Mouse (Mus musculus) limb, embryonic 11.5 days (tissue): ENCODE measurements at regions not wholly inside any gene's neighbourhood (a gene's known extent, or its start where the extent isn't known, plus 50 kb on each side); places are given as distances from the start of the nearest gene placed in this dataset.
A peak's percentile ranks its signal among the peaks of the same experiment; 100 is the strongest.

Experiments used
- ATAC-seq: fragments of 200-750 bp; cut with Nextera tagmentation; 2 replicates; pipeline ENCODE4 v1.8.0; 2017; ENCODE audit warnings: low read depth; ENCODE audit not compliant: insufficient number of reproducible peaks, low FRiP score, low TSS enrichment
- DNase-seq: peaks from one replicate; pipeline ENCODE4 v3.0.0-alpha.2; 2015; ENCODE audit warnings: low spot score
- H3K27ac ChIP-seq: fragments of 300-500 bp; sonication (generic); replicated peaks from 2 replicates; pipeline ENCODE4 v1.5.1; 2014; ENCODE audit warnings: low read depth, mild to moderate bottlenecking, low read length
- H3K27me3 ChIP-seq: fragments of 300-500 bp; sonication (generic); 2 replicates; pipeline ENCODE4 v1.6.1; 2014; ENCODE audit warnings: mild to moderate bottlenecking, low read length, mixed read lengths; ENCODE audit not compliant: control insufficient read depth, insufficient read depth
- H3K36me3 ChIP-seq: fragments of 300-500 bp; sonication (generic); 2 replicates; pipeline ENCODE4 v1.6.1; 2014; ENCODE audit warnings: mild to moderate bottlenecking, low read length, moderate library complexity, mixed read lengths; ENCODE audit not compliant: control insufficient read depth, insufficient read depth
- H3K4me1 ChIP-seq: fragments of 300-500 bp; sonication (generic); 2 replicates; pipeline ENCODE4 v1.6.1; 2014; ENCODE audit warnings: low read length, mixed read lengths; ENCODE audit not compliant: control insufficient read depth, insufficient read depth
- H3K4me2 ChIP-seq: fragments of 300-500 bp; sonication (generic); 2 replicates; pipeline ENCODE4 v1.6.1; 2014; ENCODE audit warnings: low read depth, mild to moderate bottlenecking, moderate library complexity; ENCODE audit not compliant: severe bottlenecking
- H3K4me3 ChIP-seq: fragments of 300-500 bp; sonication (generic); 2 replicates; pipeline ENCODE4 v1.5.1; 2014; ENCODE audit warnings: low read depth, low read length
- H3K9ac ChIP-seq: fragments of 300-500 bp; sonication (generic); 2 replicates; pipeline ENCODE4 v1.6.1; 2014; ENCODE audit warnings: mild to moderate bottlenecking, low read length
- H3K9me3 ChIP-seq: fragments of 300-500 bp; sonication (generic); 2 replicates; pipeline ENCODE4 v1.6.1; 2016; ENCODE audit warnings: low read length; ENCODE audit not compliant: control insufficient read depth
- WGBS: fragments of 180-500 bp; shearing (Covaris S2); extraction: QIAGEN DNeasy Blood & Tissue Kit; methylation state at CpG from one replicate; pipeline ENCODE4 v1.1.7; 2014; 5-methylcytosine and 5-hydroxymethylcytosine counted together

- Histone ChIP-seq H3K27ac (no peak overlapping the region), H3K27me3 (no peaks in the 10 kb centered on the region), H3K4me2 (no peak overlapping the region), H3K4me1 (peaks cover 19% of the 10 kb centered on the region), H3K9ac (no peak overlapping the region), H3K36me3 (no peaks in the 10 kb centered on the region), H3K9me3 (no peaks in the 10 kb centered on the region), H3K4me3 (no peak overlapping the region)
- no peak for DNase-seq
- WGBS: 77% methylated on average over 7 of the region's 7 CpGs
- ATAC-seq: no peak
Observed at GRCm38 (mm10) chr13:37479182-37479691, 134.2 kb downstream of the Ly86 start.

GRCm38 (mm10) chr13:37481514-37481913 lies 136.5 kb downstream of the Ly86 start:
- no peaks in the 10 kb centered on the region for H3K9me3 ChIP-seq
- H3K4me2 ChIP-seq: no peak overlapping the region
- H3K4me3 ChIP-seq: no peak overlapping the region
- no peak overlapping the region for H3K27ac ChIP-seq
- H3K9ac ChIP-seq: no peak overlapping the region
- H3K36me3 ChIP-seq: no peaks in the 10 kb centered on the region
- H3K27me3 ChIP-seq: no peaks in the 10 kb centered on the region
- ATAC-seq: no peak
- 61% methylated on average over 4 of the region's 5 CpGs for WGBS
- DNase-seq: no peak
- peaks cover 19% of the 10 kb centered on the region for H3K4me1 ChIP-seq

- H3K36me3 ChIP-seq: no peaks in the 10 kb centered on the region
- H3K9me3 ChIP-seq: no peaks in the 10 kb centered on the region
- WGBS: 62% methylated on average over 2 of the region's 2 CpGs
- no peaks in the 10 kb centered on the region for H3K27me3 ChIP-seq
- DNase-seq (no peak), ATAC-seq (no peak)
- no peak overlapping the region for H3K27ac ChIP-seq
- H3K4me1 ChIP-seq: peaks cover 18% of the 10 kb centered on the region
- H3K4me2 ChIP-seq: no peak overlapping the region
- H3K9ac ChIP-seq: no peak overlapping the region
- no peak overlapping the region for H3K4me3 ChIP-seq
Observed at GRCm38 (mm10) chr13:37482038-37482437, 137.0 kb downstream of the Ly86 start.

- Histone ChIP-seq H3K36me3 (no peaks in the 10 kb centered on the region), H3K9me3 (no peaks in the 10 kb centered on the region), H3K4me2 (no peak overlapping the region), H3K4me1 (peaks cover 12% of the 10 kb centered on the region), H3K27me3 (no peaks in the 10 kb centered on the region), H3K9ac (no peak overlapping the region), H3K27ac (peak overlapping the region; percentile 68; the same call in 1 of the 2 replicates), H3K4me3 (no peak overlapping the region)
- peak; percentile 70; the same call in 1 of the 2 replicates for ATAC-seq
- peak; percentile 73 for DNase-seq
- WGBS: 14% methylated on average over 10 of the region's 10 CpGs
Observed at GRCm38 (mm10) chr13:37482589-37482988, 137.6 kb downstream of the Ly86 start.

- Histone ChIP-seq H3K27ac (peak overlapping the region; percentile 68; the same call in 1 of the 2 replicates), H3K4me2 (peak overlapping the region; percentile 27), H3K9ac (peak overlapping the region; percentile 58), H3K36me3 (no peaks in the 10 kb centered on the region), H3K27me3 (no peaks in the 10 kb centered on the region), H3K9me3 (no peaks in the 10 kb centered on the region), H3K4me3 (no peak overlapping the region), H3K4me1 (peaks cover 12% of the 10 kb centered on the region)
- 16% methylated on average over 19 of the region's 19 CpGs for WGBS
- ATAC-seq (peak; percentile 59), DNase-seq (peak; percentile 72)
Observed at GRCm38 (mm10) chr13:37483010-37483855, 138.2 kb downstream of the Ly86 start.

GRCm38 (mm10) chr13:37484631-37485030 lies 139.6 kb downstream of the Ly86 start:
- H3K4me2 ChIP-seq: no peak overlapping the region
- DNase-seq (no peak), ATAC-seq (no peak)
- peaks cover 12% of the 10 kb centered on the region for H3K4me1 ChIP-seq
- H3K9ac ChIP-seq: no peak overlapping the region
- 81% methylated on average over 4 of the region's 4 CpGs for WGBS
- H3K27me3 ChIP-seq: no peaks in the 10 kb centered on the region
- H3K27ac ChIP-seq: no peak overlapping the region
- no peak overlapping the region for H3K4me3 ChIP-seq
- no peaks in the 10 kb centered on the region for H3K9me3 ChIP-seq
- no peaks in the 10 kb centered on the region for H3K36me3 ChIP-seq

- Histone ChIP-seq H3K9ac (no peak overlapping the region), H3K9me3 (no peaks in the 10 kb centered on the region), H3K27me3 (no peaks in the 10 kb centered on the region), H3K27ac (peak overlapping the region; percentile 86), H3K36me3 (no peaks in the 10 kb centered on the region), H3K4me1 (peaks cover 12% of the 10 kb centered on the region), H3K4me2 (peak overlapping the region; percentile 24; the same call in 1 of the 2 replicates), H3K4me3 (no peak overlapping the region)
- ATAC-seq (peak; percentile 89), DNase-seq (peak; percentile 79)
- 25% methylated on average over 11 of the region's 11 CpGs for WGBS
Observed at GRCm38 (mm10) chr13:37492115-37493001, 147.3 kb downstream of the Ly86 start.

- H3K36me3 ChIP-seq: no peaks in the 10 kb centered on the region
- no peak for ATAC-seq
- H3K4me1 ChIP-seq: peaks cover 12% of the 10 kb centered on the region
- no peaks in the 10 kb centered on the region for H3K9me3 ChIP-seq
- no peak overlapping the region for H3K4me3 ChIP-seq
- DNase-seq: no peak
- no peak overlapping the region for H3K9ac ChIP-seq
- no peaks in the 10 kb centered on the region for H3K27me3 ChIP-seq
- WGBS: 100% methylated on average over 1 of the region's 1 CpGs
- no peak overlapping the region for H3K27ac ChIP-seq
- no peak overlapping the region for H3K4me2 ChIP-seq
Observed at GRCm38 (mm10) chr13:37493331-37493730, 148.3 kb downstream of the Ly86 start.
